Mouse (Mus musculus) bone marrow, adult 2 months (tissue): ENCODE measurements around the gene Ccnl1. TPM values are rescaled to one million over a fixed set of nuclear protein-coding genes. Genes with fewer than 3 reads are reported as not detected.

Experiments
- H3K27ac ChIP-seq: fragments of 200-500 bp; 2 replicates; pipeline ENCODE4 v1.5.1; 2012; ENCODE audit warnings: low read depth, mild to moderate bottlenecking, control low read depth, inconsistent platforms, low read length; ENCODE audit not compliant: control insufficient read depth, poor library complexity, insufficient read depth
- H3K4me1 ChIP-seq: fragments of 200-500 bp; 2 replicates; pipeline ENCODE4 v1.6.1; 2011; ENCODE audit warnings: low read length; ENCODE audit not compliant: control insufficient read depth, insufficient read depth
- H3K4me3 ChIP-seq: fragments of 200-500 bp; replicated peaks from 2 replicates; pipeline ENCODE3; 2011; ENCODE audit warnings: mild to moderate bottlenecking, low read depth, low read length, control low read depth; ENCODE audit not compliant: control insufficient read depth
- CTCF ChIP-seq: fragments of 200-500 bp; IDR thresholded peaks from 2 replicates; pipeline ENCODE4 v1.5.1; 2011; ENCODE audit warnings: low read length, control low read depth; ENCODE audit not compliant: control insufficient read depth, insufficient read depth
- POLR2A ChIP-seq: fragments of 200-500 bp; IDR thresholded peaks from 2 replicates; pipeline ENCODE4 v1.6.1; 2011; ENCODE audit warnings: low read depth, mild to moderate bottlenecking, control low read depth, low read length, borderline replicate concordance; ENCODE audit not compliant: control insufficient read depth
- WGBS: fragments of 180-500 bp; shearing (Covaris S2); methylation state at CpG from one replicate; pipeline ENCODE4 v1.1.7; 2018; 5-methylcytosine and 5-hydroxymethylcytosine counted together
- polyA plus RNA-seq: library from polyadenylated mRNA; stranded (reverse); fragments of >200 nt; gene quantifications from 2 replicates; pipeline ENCODE4 v1.2.4, GENCODE M21; 2011; ENCODE audit warnings: low replicate concordance; ENCODE audit not compliant: missing spikeins, insufficient read depth, insufficient read length

The Ccnl1 gene
- polyA plus RNA-seq, 1 experiment = 133 TPM

GRCm38 (mm10) chr3:65927101-65927501, 30.9 kb downstream of the Ccnl1 start:
- no peak for TF ChIP-seq POLR2A
- TF ChIP-seq CTCF = no peak

GRCm38 (mm10) chr3:65926426-65926825, 31.6 kb downstream of the Ccnl1 start:
- no peak overlapping the region for H3K27ac ChIP-seq
- no peak overlapping the region for H3K4me3 ChIP-seq
- H3K4me1 ChIP-seq = peaks cover 5% of the 10 kb centered on the region; the same call in 1 of the 2 replicates
- TF ChIP-seq POLR2A = no peak
- whole genome bisulfite sequencing = 89% methylated on average over 5 of the region's 5 CpGs

More at GRCm38 (mm10) chr3:65927101-65927501, 30.9 kb downstream of the Ccnl1 start:
- WGBS = 72% methylated on average over 4 of the region's 4 CpGs
- H3K27ac ChIP-seq = no peak overlapping the region
- peaks cover 5% of the 10 kb centered on the region; the same call in 1 of the 2 replicates for H3K4me1 ChIP-seq
- no peak overlapping the region for H3K4me3 ChIP-seq

GRCm38 (mm10) chr3:65925058-65925740, 32.9 kb downstream of the Ccnl1 start:
- no peak for TF ChIP-seq POLR2A
- TF ChIP-seq CTCF = no peak
- Histone ChIP-seq H3K4me3 (no peak overlapping the region), H3K27ac (no peak overlapping the region), H3K4me1 (peaks cover 5% of the 10 kb centered on the region; the same call in 1 of the 2 replicates)
- 82% methylated on average over 5 of the region's 5 CpGs for WGBS

GRCm38 (mm10) chr3:65922420-65922819, 35.6 kb downstream of the Ccnl1 start:
- Histone ChIP-seq H3K4me3 (no peak overlapping the region), H3K27ac (no peak overlapping the region), H3K4me1 (no peaks in the 10 kb centered on the region)
- TF ChIP-seq CTCF = no peak
- no peak for TF ChIP-seq POLR2A
- 70% methylated on average over 6 of the region's 6 CpGs for whole genome bisulfite sequencing

- Histone ChIP-seq H3K4me1 (no peaks in the 10 kb centered on the region), H3K27ac (no peak overlapping the region), H3K4me3 (no peak overlapping the region)
- TF ChIP-seq POLR2A = no peak
- 79% methylated on average over 1 of the region's 1 CpGs for WGBS
Measured at GRCm38 (mm10) chr3:65921671-65922070, 36.4 kb downstream of the Ccnl1 start.

DNA sequence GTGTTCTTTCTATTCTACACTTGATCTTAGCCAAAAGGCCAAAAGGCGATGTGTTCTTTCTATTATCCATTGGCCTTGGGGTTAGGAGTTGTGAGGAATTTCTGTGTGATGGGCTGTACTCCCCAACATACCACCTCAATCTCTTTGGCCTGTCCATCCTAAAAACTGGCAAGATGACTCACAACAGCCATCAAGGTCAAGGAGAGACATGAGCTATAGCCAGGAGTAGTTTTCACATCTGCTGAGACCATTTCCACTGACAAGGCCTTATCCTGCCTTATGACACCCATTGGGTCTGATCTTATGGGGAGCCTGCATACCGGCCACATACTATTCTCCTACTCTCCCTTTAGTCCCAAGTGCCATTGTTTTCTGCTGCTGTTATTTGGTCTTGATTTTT, 39.0 kb downstream of the Ccnl1 start:
- H3K4me1 ChIP-seq = no peaks in the 10 kb centered on the region
- no peak for TF ChIP-seq CTCF
- H3K4me3 ChIP-seq = no peak overlapping the region
- H3K27ac ChIP-seq = no peak overlapping the region
- 89% methylated on average over 2 of the region's 2 CpGs for WGBS

- no peaks in the 10 kb centered on the region for H3K4me1 ChIP-seq
- no peak for TF ChIP-seq POLR2A
- TF ChIP-seq CTCF = no peak
- 73% methylated on average over 4 of the region's 4 CpGs for WGBS
- no peak overlapping the region for H3K27ac ChIP-seq
- no peak overlapping the region for H3K4me3 ChIP-seq
Measured at GRCm38 (mm10) chr3:65912928-65913327, 45.1 kb downstream of the Ccnl1 start.

GRCm38 (mm10) chr3:65912217-65912616, 45.8 kb downstream of the Ccnl1 start:
- Histone ChIP-seq H3K27ac (no peak overlapping the region), H3K4me3 (no peak overlapping the region), H3K4me1 (no peaks in the 10 kb centered on the region)
- TF ChIP-seq CTCF = no peak
- no peak for TF ChIP-seq POLR2A
- 81% methylated on average over 11 of the region's 11 CpGs for WGBS

GRCm38 (mm10) chr3:65911265-65911664, 46.8 kb downstream of the Ccnl1 start:
- no peaks in the 10 kb centered on the region for H3K4me1 ChIP-seq
- H3K27ac ChIP-seq = no peak overlapping the region
- TF ChIP-seq POLR2A = no peak
- TF ChIP-seq CTCF = no peak
- H3K4me3 ChIP-seq = no peak overlapping the region
- WGBS = 72% methylated on average over 3 of the region's 3 CpGs
